Mouse (Mus musculus): ENCODE measurements around the gene Bpifb6. TPM values are rescaled to one million over a fixed set of nuclear protein-coding genes. Genes with fewer than 3 reads are reported as not detected.

Bpifb6 gene
- total and polyA plus RNA-seq, 3 experiments, result not detected

DNA sequence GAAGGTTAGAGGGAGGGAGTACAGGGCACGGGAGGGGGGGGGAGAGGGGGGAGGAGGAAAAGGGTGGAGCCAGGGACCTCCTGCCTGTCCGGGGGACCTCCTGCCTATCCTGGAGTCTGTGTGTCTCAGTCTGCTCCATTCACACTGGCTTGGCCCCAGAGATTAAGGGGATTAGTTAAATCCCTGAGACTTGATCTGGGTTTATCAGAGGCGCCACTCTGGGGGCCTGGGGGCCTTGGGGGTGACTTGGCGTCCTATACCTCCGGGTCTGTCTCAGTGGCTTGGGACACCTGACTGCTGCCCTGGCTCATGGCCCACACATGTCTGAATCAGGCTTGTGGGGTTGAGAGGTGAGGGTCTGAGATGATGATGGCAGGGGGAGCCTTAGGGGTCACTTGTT lies 46.6 kb upstream of the Bpifb6 start:
- peaks cover 0 to 3% of the 10 kb centered on the region in 2 experiments; a peak in 1 of 4 replicates for H3K27me3 ChIP-seq (ENCODE audit: control insufficient read depth in 1 of 2, insufficient read depth in 2 of 2, low read length in 2 of 2)
- H3K4me1 ChIP-seq (ENCODE audit: control insufficient read depth in 1 of 2, insufficient read depth in 2 of 2, low read length in 2 of 2), result no peaks in the 10 kb centered on the region
- H3K79me2 ChIP-seq (ENCODE audit: control insufficient read depth, insufficient read depth, low read length, poor library complexity), result no peaks in the 10 kb centered on the region
- no peak for DNase-seq (ENCODE audit: low read depth, low spot score)
- no peaks in the 10 kb centered on the region for H3K9me3 ChIP-seq (replicated peaks; ENCODE audit: insufficient read depth, low read length)
- no peak overlapping the region for H3K27ac ChIP-seq (ENCODE audit: control insufficient read depth, low read depth, low read length)
- H3K36me3 ChIP-seq (ENCODE audit: control insufficient read depth in 1 of 2, insufficient read depth in 2 of 2, low read length in 2 of 2), result no peaks in the 10 kb centered on the region
- H3K4me3 ChIP-seq (ENCODE audit: control insufficient read depth in 1 of 2, insufficient read depth in 1 of 2, low read depth in 2 of 2, low read length in 2 of 2), result no peak overlapping the region
- TF ChIP-seq MAFK (IDR thresholded peaks at IDR 0.05; ENCODE audit: borderline replicate concordance, low read depth, low read length) (no peak), USF1 (IDR thresholded peaks at IDR 0.05; ENCODE audit: low read depth, low read length) (no peak), ETS1 (IDR thresholded peaks at IDR 0.05; ENCODE audit: low read depth, low read length) (no peak), SMC3 (IDR thresholded peaks at IDR 0.05; ENCODE audit: low read depth, low read length) (no peak), EP300 (IDR thresholded peaks at IDR 0.05; ENCODE audit: low read depth in 1 of 2, low read length in 2 of 2) (no peak), ZNF384 (IDR thresholded peaks at IDR 0.05; ENCODE audit: low read depth, low read length) (no peak), TCF12 (IDR thresholded peaks at IDR 0.05; ENCODE audit: low read depth, low read length) (no peak), GATA1 (IDR thresholded peaks at IDR 0.05; ENCODE audit: low read depth, low read length) (no peak), CHD2 (IDR thresholded peaks at IDR 0.05; ENCODE audit: low read length) (no peak), MYC (IDR thresholded peaks at IDR 0.05; ENCODE audit: low read depth, low read length) (no peak)
- H3K9ac ChIP-seq (ENCODE audit: control insufficient read depth, low read depth, low read length, poor library complexity, severe bottlenecking), result no peak overlapping the region

DNA sequence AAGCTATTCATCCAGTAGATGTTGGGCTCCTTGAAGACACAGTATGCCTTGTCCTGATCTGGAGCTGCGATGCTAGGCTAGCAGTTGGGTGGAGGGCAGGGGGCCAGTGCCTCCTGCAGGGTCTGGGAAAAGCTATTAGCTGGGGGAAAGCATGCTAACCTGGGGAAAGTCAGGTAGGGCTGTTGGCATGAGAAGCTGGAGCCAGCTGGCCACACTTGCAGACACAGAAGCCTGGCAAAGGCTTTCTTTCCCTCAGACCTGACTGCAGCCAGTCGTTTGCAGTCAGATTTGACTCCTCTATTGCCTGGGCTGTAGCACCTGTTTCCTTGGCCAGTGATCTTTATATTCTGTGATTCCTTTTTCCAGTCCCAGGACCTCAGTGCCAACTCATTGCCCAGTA lies 40.6 kb upstream of the Bpifb6 start:
- DNase-seq (ENCODE audit: low read depth, low spot score), result no peak
- no peaks in the 10 kb centered on the region for H3K36me3 ChIP-seq (ENCODE audit: control insufficient read depth in 1 of 2, insufficient read depth in 2 of 2, low read length in 2 of 2)
- H3K9me3 ChIP-seq (replicated peaks; ENCODE audit: insufficient read depth, low read length), result no peaks in the 10 kb centered on the region
- H3K27me3 ChIP-seq (ENCODE audit: control insufficient read depth in 1 of 2, insufficient read depth in 2 of 2, low read length in 2 of 2), result no peaks in the 10 kb centered on the region
- no peak overlapping the region for H3K4me3 ChIP-seq (ENCODE audit: control insufficient read depth in 1 of 2, insufficient read depth in 1 of 2, low read depth in 2 of 2, low read length in 2 of 2)
- no peaks in the 10 kb centered on the region for H3K4me1 ChIP-seq (ENCODE audit: control insufficient read depth in 1 of 2, insufficient read depth in 2 of 2, low read length in 2 of 2)
- H3K27ac ChIP-seq (ENCODE audit: control insufficient read depth, low read depth, low read length), result no peak overlapping the region
- no peak for TF ChIP-seq MAFK (IDR thresholded peaks at IDR 0.05; ENCODE audit: borderline replicate concordance, low read depth, low read length)
- TF ChIP-seq E2F4 (IDR thresholded peaks at IDR 0.05; ENCODE audit: borderline replicate concordance, low read depth, low read length), result no peak
- TF ChIP-seq MAX (IDR thresholded peaks at IDR 0.05; ENCODE audit: low read length), result no peak
- no peak for TF ChIP-seq POLR2AphosphoS5 (IDR thresholded peaks at IDR 0.05; ENCODE audit: borderline replicate concordance, low read depth, low read length)
- TF ChIP-seq SIN3A (IDR thresholded peaks at IDR 0.05; ENCODE audit: low read length), result no peak
- TF ChIP-seq ZC3H11A (IDR thresholded peaks at IDR 0.05; ENCODE audit: low read depth, low read length), result no peak
- TF ChIP-seq NRF1 (IDR thresholded peaks at IDR 0.05; ENCODE audit: insufficient read depth, low read depth, low read length, poor library complexity, severe bottlenecking), result no peak
- TF ChIP-seq RCOR1 (IDR thresholded peaks at IDR 0.05; ENCODE audit: low read depth, low read length), result no peak
- TF ChIP-seq MEF2A (IDR thresholded peaks at IDR 0.05; ENCODE audit: extremely low read depth, insufficient replicate concordance, low read depth, low read length, poor library complexity, severe bottlenecking), result no peak
- no peak for TF ChIP-seq JUND (IDR thresholded peaks at IDR 0.05; ENCODE audit: low read depth, low read length)
- TF ChIP-seq POLR2A (IDR thresholded peaks at IDR 0.05; ENCODE audit: control insufficient read depth in 1 of 2, insufficient read depth in 1 of 2, low read depth in 1 of 2, low read length in 2 of 2, poor library complexity in 1 of 2), result no peak
- no peak overlapping the region for H3K9ac ChIP-seq (ENCODE audit: control insufficient read depth, low read depth, low read length, poor library complexity, severe bottlenecking)
- no peaks in the 10 kb centered on the region for H3K79me2 ChIP-seq (ENCODE audit: control insufficient read depth, insufficient read depth, low read length, poor library complexity)
